In genomic region chr10:127645791-127646190, GRCm38 (mm10) we compare ENCODE assay signal across 18 mouse cellular contexts. TPM values are rescaled to one million over a fixed set of nuclear protein-coding genes. Genes with fewer than 3 reads are reported as not detected.
DNase-seq lines count a peak whose midpoint lies in the region.
"Had no signal": no experiment of that assay in that cellular context is flagged by ENCODE, and none has a peak within 500 bp of the region (broad histone marks: within the 10 kb centered on the region; RNA-seq: fewer than 3 reads in every experiment).

No protein-coding gene starts in this region.

- no peak overlapping the region for H3K27ac ChIP-seq in heart, embryonic 10.5 days

- 34% methylated on average over 2 of the region's 2 CpGs for WGBS in heart, embryonic 10.5 days

- DNase-seq in heart, adult 11 months, result peak; percentile 91
- DNase-seq in heart, embryonic 10.5 days (ENCODE audit: low spot score), result no peak
- DNase-seq: adrenal gland, adult 2 months; adrenal gland, adult 8-10 months; adrenal gland, postnatal 10 days; adrenal gland, postnatal 14 days; adrenal gland, postnatal 25 days; adrenal gland, postnatal 36 days; B cell, adult 2 months; cerebellum, adult 11 months; cerebellum, adult 11-12 months; cerebellum, adult 18-20 months; cerebellum, adult 2 months had no signal

- H3K36me3 ChIP-seq in heart, embryonic 10.5 days, result peaks cover 31% of the 10 kb centered on the region; the same call in 1 of the 2 replicates

- peaks cover 27% of the 10 kb centered on the region for H3K4me1 ChIP-seq in heart, embryonic 10.5 days

- H3K27me3 ChIP-seq in heart, embryonic 10.5 days (ENCODE audit: insufficient read depth, poor library complexity, severe bottlenecking), result no peaks in the 10 kb centered on the region
- H3K27me3 ChIP-seq: CH12.LX, Patski had no signal

- no peak overlapping the region for H3K4me3 ChIP-seq in heart, embryonic 10.5 days

- no peaks in the 10 kb centered on the region for H3K9me3 ChIP-seq in heart, embryonic 10.5 days
- H3K9me3 ChIP-seq: G1E had no signal

RNA-seq across cellular contexts. Expression of gene Stat6, which starts 3.0 kb away (rescaled TPM):
- 22.5 and 28.1 TPM in 2 replicates for polyA plus RNA-seq in heart, embryonic 10.5 days (2016; fragmentation: Nextera tagmentation; extraction: Ambion mirVana)

RNA-seq across cellular contexts. Expression of gene Nemp1, which starts 20.9 kb away (rescaled TPM):
- polyA plus RNA-seq in heart, embryonic 10.5 days (2016; fragmentation: Nextera tagmentation; extraction: Ambion mirVana), result 7.7 and 8.8 TPM in 2 replicates

RNA-seq across cellular contexts. Expression of gene Nab2, which starts 22.6 kb away (rescaled TPM):
- 11.4 and 12.6 TPM in 2 replicates for polyA plus RNA-seq in heart, embryonic 10.5 days (2016; fragmentation: Nextera tagmentation; extraction: Ambion mirVana)

RNA-seq across cellular contexts. Expression of gene Lrp1, which starts 24.8 kb away (rescaled TPM):
- polyA plus RNA-seq in heart, embryonic 10.5 days (2016; fragmentation: Nextera tagmentation; extraction: Ambion mirVana), result 37.4 and 51.8 TPM in 2 replicates

RNA-seq across cellular contexts. Expression of gene Myo1a, which starts 59.2 kb away (rescaled TPM):
- polyA plus RNA-seq in heart, embryonic 10.5 days (2016; fragmentation: Nextera tagmentation; extraction: Ambion mirVana), result 0.42 and 0.45 TPM in 2 replicates
- polyA plus RNA-seq: activated CD4-positive, CD25-positive, alpha-beta regulatory T cell, adult 4 months; CD4-positive, CD25-positive, alpha-beta regulatory T cell, adult 4 months had no signal
